Mouse (Mus musculus): ENCODE measurements at regions not wholly inside any gene's neighbourhood (a gene's known extent, or its start where the extent isn't known, plus 50 kb on each side); places are given as distances from the start of the nearest gene placed in this dataset.

GRCm38 (mm10) chr4:29034406-29034805 lies 221.5 kb downstream of the Epha7 start:
- DNase-seq, result no peak

DNA sequence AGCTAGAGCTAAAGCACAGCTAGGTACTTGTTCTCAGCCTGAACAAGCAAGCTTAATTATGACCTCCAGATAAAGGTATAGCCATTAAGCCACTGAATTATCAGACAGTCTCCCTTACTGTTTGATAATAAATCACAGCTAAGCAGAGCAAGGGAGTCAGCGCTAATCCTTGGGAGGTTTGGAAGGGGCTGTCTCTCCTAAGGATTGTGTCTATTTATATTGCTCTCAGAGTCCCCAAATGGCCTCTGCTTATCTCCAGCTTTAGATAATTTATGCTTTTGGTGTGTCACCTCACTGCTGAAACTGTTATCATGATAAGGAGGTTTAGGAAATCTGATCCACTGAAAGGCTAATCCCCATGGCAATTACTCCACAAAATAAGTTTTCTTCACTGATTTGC lies 227.1 kb downstream of the Epha7 start:
- DNase-seq, result no peak

DNA sequence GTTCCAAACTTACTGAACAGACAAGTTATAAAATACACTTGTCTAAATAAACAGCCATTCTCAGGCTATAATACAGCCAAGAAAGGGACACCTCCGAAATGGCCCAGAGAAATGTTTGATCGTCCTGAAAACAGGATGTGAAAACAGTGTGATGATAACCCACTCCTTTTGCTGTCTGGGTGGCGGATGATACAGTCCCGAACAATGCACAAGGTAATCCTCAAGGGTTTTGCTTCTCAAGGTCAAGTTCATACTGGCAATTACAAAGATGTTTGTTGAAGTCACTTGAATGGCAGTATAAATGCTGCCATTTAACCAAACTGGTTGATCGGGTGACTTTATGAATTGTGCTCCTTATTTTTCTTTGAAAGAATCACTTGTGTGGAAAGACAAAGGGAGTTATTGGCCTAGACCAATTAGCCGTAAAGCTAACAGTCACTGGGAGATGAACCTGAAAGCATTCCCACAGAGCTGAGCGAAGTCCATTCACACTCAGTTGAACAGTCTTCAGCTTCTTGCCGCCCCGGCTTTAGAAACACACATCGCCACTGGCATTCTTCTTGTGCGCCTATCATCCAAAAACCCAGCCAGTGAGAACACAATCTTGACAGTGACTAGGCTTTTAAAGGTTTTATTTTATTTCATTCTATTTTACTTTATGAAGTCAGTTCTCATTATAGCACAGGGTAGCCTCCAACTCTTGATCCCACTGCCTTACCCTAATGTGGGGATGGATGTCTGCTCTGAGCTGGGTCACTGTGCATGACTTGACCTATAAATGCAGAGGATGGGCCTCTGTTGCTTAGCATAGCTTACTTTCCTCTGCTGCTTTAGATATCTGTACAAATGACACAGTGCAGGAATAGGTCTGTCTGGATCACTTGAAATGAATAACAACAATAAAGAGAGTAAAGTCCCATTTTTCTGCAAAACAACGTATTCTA lies 256.0 kb downstream of the Epha7 start:
- DNase-seq, result no peak

- no peak for DNase-seq
These were observed 261.3 kb downstream of the Epha7 start for GRCm38 (mm10) chr4:29074204-29074603.

- DNase-seq, result no peak
These were observed 261.9 kb downstream of the Epha7 start for GRCm38 (mm10) chr4:29074851-29075250.

GRCm38 (mm10) chr4:29076683-29077082 lies 263.8 kb downstream of the Epha7 start:
- DNase-seq, result no peak

DNA sequence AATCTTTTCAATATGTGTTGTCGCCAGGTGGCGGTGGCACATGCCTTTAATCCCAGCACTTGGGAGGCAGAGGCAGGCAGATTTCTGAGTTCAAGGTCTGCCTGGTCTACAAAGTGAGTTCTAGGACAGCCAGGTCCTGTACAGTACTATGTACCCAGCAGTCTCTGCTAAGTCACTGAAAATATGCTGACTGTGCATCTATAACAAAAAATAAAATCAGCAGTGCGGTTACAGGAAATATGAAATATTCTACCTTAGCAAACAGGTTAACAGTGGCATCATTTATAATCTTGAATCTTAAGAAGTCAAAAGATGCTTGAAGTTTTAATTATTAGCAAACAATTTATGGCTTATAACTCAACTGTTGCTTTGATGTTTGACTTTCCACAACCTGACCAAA lies 265.5 kb downstream of the Epha7 start:
- DNase-seq, result no peak

- no peak for DNase-seq
These were observed 270.8 kb downstream of the Epha7 start for GRCm38 (mm10) chr4:29083545-29084290.

DNA sequence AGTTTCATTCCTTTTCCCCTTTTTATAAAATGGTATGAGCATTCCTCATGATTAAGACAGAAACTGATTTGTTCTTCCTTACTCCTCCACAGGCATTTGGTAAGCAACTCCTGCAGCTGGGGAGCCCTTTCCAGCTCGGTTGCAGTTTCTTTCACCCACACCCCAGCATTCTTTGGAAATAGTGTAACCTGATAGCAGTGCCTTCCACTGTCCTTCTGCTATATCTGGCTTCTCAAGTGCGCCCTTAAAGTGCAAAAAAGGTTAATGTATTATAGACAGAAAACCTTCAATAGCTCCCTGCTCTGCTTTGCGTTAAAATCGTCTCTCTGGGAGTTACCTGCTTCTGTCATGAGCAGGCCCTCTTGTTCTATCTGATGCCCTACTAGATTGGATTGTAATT lies 278.0 kb downstream of the Epha7 start:
- DNase-seq, result no peak

- DNase-seq, result no peak
These were observed 278.7 kb downstream of the Epha7 start for GRCm38 (mm10) chr4:29091495-29092211.

GRCm38 (mm10) chr4:29102373-29102772 lies 289.4 kb downstream of the Epha7 start:
- DNase-seq, result no peak

DNA sequence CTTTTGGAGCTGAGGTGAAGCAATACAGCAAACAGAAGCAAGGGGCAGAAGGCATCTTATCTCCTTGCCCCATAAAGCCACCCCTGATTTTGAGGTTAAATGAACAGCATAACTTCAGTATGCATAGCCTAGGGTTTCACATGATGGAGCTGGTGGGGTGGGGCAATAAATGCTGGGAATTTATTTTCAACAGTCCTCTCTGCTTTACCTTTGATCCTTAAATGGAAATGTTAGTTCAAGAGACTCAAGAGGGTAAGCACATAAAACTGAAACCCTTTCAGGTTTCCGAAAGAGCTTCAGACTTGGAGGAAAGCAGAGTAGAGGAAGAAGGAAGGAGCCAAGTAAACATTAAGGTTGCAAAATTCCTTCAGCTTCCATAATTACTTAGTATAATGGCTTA lies 290.5 kb downstream of the Epha7 start:
- DNase-seq, result no peak

- DNase-seq, result no peak
These were observed 299.6 kb downstream of the Epha7 start for GRCm38 (mm10) chr4:29112552-29112951.

GRCm38 (mm10) chr4:29117025-29117424 lies 304.1 kb downstream of the Epha7 start:
- DNase-seq, result no peak

DNA sequence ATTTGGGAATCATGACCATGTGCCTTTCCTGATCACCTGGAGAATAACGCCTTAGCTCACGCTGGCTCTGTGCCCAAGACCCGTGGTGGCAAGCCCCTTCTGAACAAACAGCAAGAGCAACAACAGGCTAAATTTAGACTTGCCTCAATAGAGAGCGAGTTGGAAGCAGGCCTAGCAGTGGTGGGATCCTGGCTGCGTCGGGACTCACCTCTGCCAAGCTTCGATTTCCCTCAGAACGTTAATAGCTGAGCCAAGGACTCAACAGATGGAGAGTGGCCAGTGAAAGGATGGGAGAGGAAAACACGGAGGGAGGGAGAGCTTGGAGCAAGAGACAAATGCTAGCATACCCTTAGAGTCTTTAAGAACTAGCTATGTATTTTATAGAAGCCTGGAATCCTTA lies 305.0 kb downstream of the Epha7 start:
- DNase-seq, result peak; percentile 23 to 36

DNA sequence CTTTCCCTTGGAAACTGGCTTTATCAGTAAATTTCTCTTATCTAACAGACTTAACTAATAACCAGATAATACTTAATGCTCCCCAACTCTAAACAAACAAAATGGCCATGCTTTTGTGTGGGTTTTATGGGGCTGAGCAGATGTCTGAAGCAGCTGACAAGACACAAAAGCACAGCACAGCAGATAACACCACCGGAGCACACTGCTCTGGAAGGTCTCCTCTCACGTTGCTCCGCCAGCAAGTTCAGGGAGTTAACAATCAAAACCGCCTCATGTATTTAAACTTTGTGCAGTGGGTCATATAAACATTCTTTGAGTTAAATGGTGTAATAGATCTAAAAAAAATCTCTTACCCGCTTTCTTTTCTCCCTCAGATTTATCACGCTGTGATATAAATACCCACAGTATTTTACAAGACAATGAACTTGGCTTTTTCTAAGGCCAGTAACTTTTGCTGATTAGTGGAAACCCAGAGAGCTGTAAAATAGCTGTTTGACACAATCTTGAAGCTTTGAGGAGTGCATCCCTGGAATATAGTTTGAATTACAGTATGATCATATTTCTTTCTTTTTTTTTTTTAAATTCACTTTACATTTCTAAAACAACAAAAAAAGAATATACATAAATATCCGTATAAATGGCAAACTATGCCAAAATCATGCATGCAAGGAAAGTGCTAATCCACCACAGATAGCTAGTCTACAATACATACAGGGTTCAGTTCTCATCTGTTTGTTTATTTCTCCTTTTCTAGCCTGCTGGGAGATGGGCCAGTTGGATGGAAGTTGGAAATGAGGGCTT lies 305.9 kb downstream of the Epha7 start:
- DNase-seq, result no peak

DNA sequence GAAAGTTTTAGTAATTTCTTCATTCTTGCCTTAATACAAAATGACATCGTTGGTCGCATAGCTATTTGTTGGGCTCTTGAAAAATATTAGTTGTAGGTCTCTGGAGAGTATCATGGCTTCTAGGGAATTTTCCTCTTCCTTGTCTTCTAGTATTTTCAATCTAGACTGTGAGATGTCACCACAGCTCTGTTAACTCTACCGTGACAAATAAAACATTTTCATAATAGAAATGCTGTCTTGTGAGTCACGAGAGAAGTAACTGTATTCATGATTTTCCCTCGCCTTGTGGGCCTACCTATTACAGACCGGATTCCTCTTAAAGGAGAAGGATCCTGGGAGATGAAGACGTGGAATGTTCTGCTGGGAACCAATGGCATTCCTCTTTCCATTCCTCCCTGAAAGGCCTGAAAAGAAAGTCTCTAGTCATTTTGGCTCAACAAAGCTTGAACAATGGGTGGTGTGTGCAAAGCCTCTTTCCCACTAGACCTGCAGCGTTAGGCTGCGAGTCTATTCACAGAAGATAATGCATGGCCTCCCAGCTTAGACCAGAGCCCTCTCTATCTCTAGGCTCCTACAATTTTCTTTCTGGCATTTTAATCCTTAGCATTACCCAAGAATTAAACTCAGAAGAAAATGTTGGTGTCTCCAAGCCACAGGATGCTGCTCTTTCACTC lies 306.7 kb downstream of the Epha7 start:
- DNase-seq, result no peak

- no peak for DNase-seq
These were observed 310.9 kb downstream of the Epha7 start for GRCm38 (mm10) chr4:29123697-29124377.

- no peak for DNase-seq
These were observed 317.6 kb downstream of the Epha7 start for GRCm38 (mm10) chr4:29130485-29130884.

DNA sequence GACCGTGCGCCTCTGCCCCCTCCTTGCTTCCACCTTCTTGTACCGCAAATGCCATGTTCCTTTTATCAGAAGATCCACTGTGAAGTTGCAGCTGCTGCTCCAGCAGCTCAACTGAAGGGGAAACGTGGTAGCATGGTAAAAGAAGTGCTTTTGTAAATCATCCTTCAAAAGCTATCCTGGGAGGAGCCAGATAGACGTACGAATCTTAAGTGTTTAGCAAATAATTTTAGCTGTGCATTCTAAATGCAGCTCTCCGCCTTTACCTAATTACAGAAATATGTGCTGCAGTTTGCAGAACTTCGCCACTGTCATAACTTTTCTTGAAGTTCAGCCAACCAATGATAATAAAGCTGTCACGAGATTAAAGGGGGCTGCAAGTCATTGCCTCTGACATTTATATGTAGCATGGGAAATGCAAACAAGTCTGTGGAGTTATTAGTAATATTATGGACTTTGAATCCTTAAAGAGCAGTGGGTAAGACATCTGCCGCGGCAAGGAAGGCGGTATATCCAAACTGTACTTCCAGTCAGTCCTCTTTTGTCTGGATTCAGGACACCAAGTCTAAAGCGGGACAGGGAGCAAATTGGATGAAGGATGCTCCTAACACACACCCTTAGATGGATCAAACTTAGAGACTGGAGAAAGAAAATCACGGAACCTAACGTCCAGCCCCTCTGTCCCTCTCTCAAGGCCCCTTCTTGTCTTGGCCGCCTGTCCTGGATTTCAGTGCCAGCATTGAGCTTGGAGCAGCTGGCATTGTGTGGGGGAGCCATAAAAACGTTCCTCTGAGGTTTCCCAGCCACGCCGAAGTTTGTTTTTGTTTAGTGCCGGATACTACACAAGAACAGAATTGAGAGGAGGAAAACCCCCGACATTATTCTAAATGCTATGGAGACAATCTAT lies 320.7 kb downstream of the Epha7 start:
- no peak for DNase-seq

Measured in cerebellum, adult 18-20 months (tissue).